Mouse (Mus musculus) kidney, adult 18-20 months (tissue): ENCODE results near the gene Ddx24.
"Not testable (repeated sequence)": the region's sequence is repeated elsewhere in the genome, so short reads cannot be mapped to it uniquely, and the experiment has no call there.

Source experiments
- DNase-seq: peaks from one replicate; pipeline ENCODE4 v3.0.0; 2021

Ddx24 gene

GRCm38 (mm10) chr12:103425729-103426470 lies at the start of gene Ddx24:
Gene Ddx24 (minus strand): TSS chr12:103425830.
- peak; percentile 98 for DNase-seq

- no peak for DNase-seq
Measured at GRCm38 (mm10) chr12:103474481-103474880, 48.9 kb upstream of the Ddx24 start.

GRCm38 (mm10) chr12:103457140-103457539 lies 31.5 kb upstream of the Ddx24 start, which contains the start of gene Ifi27l2b:
Gene Ifi27l2b (minus strand): TSS chr12:103457223.
- DNase-seq, result no peak

GRCm38 (mm10) chr12:103456727-103457126 lies 31.1 kb upstream of the Ddx24 start:
- not testable (repeated sequence) for DNase-seq

DNA sequence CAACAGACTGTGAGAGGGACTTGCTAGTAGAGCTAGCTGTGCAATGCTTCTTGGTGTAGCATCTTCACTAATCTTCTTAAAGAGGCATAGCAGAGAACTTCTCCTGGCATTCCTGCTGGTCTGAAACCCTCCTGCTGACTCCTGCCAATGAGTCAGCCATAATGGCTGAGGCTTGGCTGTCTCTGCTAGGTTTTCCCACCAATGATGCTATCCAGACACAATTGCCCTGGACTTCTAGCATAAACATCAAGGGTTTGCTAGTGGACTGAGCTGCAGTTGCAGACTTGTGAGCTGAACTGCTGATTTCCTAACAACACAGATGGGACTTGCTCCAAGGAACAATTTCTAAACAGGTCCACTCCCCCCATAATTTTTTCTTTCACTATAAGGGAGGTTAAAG lies 27.7 kb upstream of the Ddx24 start:
- DNase-seq, result no peak

DNA sequence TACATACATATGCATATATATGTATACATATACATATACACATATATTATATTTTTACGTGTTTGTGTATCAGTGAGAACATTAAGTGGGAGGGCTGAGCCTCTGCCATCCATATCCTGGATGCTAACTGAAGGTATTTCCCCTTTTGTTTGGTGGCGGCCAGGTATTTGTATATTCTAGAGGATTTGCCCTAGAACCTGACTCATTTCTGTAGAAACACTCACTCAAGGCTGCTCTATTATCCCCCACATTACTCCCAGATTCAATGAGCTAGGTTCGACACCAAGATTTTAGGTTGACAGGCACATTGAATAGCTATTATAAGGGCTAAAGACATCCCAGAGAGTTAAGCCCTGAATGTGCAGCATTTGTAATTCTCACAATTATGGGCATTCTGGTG lies 19.4 kb upstream of the Ddx24 start:
- no peak for DNase-seq

GRCm38 (mm10) chr12:103444261-103444660 lies 18.6 kb upstream of the Ddx24 start:
- DNase-seq, result not testable (repeated sequence)

GRCm38 (mm10) chr12:103443524-103443923 lies 17.9 kb upstream of the Ddx24 start, which contains the start of gene Ifi27l2a:
Gene Ifi27l2a (minus strand): TSS chr12:103443680.
- DNase-seq, result no peak

DNA sequence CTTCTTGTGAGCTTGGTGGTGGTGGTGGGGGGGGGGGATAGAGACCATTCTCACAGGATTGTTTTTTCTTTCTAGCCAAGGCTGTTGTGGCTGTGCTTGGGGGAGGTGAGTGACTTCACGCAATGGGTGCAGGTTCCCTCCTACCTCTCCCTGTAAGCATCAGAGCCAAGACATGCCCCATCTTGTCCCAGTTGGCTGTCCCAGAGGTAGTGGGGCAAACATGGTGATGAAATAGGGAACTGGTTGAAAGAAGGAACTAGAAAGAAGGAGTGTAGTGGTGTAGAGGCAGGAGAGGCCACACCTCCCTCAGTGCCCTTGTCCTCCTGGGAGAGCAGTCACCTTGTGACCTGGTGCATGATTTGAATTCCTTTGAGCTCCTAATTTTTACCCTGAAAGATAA lies 12.0 kb upstream of the Ddx24 start:
- DNase-seq, result no peak

- DNase-seq, result no peak
Measured at GRCm38 (mm10) chr12:103434861-103435260, 9.2 kb upstream of the Ddx24 start.

DNA sequence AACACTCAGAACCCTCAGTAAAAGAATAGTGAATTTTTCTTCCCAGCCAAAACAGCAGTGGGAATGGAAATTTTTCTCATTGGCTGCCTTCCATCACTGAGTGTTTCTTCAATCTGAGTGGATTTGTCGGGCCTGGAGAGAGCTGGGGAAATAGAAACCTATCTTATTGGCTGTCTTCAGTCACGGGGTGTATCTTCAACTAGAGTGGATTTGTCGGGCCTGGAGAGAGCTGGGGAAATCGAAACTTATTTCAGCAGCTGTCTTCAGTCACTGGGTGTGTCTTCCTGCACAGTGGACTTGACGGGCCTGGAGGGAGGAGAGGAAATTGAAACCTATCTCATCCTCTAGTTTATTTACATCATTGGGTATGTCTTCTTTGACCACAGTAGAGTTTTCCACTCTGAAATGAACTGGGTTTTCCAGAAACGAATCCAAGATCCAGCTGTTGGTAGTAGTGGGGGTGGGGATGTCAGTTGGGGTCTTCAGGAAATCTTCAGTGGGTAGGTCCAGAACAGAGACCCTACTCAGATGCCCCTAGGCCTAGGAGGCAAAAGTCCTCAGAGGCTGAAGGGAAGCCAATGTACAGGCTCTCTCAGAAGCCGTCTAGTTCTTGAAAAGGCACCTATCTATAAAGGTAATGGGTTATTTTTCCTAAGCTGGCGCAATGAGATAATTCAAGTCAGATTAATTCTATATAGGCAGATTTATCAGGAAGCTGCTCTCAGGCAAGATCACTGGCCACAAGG lies 8.5 kb upstream of the Ddx24 start, which contains the start of gene Ifi27:
Ifi27 (plus strand) TSS at position 226 of the 746 bp plus-strand sequence.
- peak; percentile 65 for DNase-seq

GRCm38 (mm10) chr12:103433430-103433829 lies 7.8 kb upstream of the Ddx24 start:
- no peak for DNase-seq

- no peak for DNase-seq
Measured at GRCm38 (mm10) chr12:103426710-103427109, 1.1 kb upstream of the Ddx24 start.

DNA sequence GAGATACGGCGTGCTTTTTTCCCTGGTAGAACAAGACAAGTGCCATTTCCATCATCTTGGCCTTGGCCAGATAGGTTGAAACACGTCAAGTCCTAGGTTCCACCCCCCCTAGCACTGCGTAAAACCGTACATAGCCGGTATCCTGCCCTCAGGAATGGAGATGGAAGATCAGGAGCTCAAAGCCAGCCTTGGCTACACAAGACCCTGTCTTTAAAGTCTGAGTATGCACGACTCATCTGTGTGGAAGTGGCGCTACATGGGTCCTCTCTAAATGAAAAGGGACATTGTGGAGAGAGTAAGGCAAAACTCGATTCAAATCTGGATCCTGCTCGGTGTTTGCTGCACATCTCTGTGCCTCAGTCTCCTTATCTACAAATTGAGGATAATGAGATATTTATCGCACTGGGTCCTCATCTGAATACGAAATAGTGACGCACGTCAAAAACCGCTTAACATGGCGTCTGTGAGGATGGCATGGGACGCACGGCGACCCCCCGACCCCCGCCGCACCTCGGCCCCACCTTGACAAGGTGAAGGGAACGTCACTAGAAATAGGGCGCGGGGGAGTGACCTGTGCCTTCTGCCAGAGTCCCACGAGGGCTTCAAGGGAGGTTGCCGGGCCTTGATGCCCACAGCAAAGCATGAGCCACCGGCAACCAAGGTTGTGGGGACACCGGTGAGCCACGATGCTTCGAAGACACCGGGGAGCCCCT lies 458 bp downstream of the Ddx24 start:
- no peak for DNase-seq

GRCm38 (mm10) chr12:103408144-103408543 lies 17.5 kb downstream of the Ddx24 start:
- no peak for DNase-seq

DNA sequence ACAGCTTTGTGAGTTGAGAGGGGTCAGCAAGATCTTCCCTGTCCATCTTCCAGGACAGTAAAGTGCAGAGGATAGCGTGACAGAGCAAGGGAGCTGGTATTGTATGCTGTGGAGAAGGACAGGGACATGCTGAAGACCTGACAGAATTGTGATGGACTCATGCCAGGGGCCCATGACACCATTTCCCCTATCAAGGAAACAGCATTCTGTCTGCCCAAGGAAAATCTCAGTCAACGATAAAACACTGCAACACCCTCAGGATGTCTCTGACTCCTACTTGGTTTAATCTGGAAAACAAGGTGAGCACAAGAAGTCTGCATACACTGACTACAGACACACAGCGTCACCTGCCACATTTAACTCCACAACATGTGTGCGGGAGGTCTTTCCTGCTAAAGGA lies 17.9 kb downstream of the Ddx24 start, which contains the start of gene 9330161L09Rik:
9330161L09Rik (minus strand) TSS at position 101 of the 400 bp plus-strand sequence.
- DNase-seq, result no peak

- no peak for DNase-seq
Measured at GRCm38 (mm10) chr12:103404131-103404530, 21.5 kb downstream of the Ddx24 start.

DNA sequence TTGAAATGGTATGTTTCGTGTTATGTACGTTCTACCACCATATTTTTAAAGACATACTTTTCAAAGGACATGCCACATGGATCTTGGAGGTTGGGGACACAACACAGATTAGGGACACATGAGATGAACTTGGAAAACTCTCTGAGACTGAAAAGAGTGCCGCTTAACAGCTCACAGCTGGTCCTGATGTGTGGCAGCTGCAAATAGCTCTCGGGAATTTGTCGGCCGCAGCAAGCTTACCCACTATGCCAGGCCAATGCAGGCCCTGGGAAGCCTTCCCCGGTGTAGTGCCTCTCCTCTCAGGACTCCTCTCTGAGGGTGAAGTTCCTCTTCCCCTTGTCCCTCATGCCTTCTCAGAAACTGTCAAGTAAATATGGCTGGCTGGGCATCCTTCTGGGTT lies 28.9 kb downstream of the Ddx24 start:
- DNase-seq, result no peak

GRCm38 (mm10) chr12:103395486-103396275 lies 29.9 kb downstream of the Ddx24 start:
- DNase-seq, result peak; percentile 41

GRCm38 (mm10) chr12:103393528-103393927 lies 32.1 kb downstream of the Ddx24 start:
- DNase-seq, result no peak

DNA sequence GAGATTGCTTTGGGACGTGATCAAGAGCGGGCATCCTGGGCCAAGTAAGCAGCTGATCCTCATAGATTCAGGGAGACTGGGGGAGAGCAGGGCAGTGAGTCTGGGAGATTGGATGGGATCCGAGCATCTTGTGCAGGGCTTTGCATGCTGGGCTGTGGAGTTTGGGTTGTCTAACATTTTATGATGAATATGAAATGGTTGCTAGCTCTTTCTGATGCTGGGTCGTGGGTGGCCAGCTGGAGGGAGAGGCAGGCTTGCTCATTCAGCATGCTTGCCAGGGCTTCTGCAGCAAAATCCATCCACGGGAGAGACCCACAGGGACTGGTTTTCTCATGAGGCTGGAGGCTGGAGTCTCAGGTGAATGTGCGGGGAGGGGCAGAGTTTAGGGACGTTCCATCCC lies 34.5 kb downstream of the Ddx24 start:
- DNase-seq, result no peak

- no peak for DNase-seq
Measured at GRCm38 (mm10) chr12:103389982-103390381, 35.6 kb downstream of the Ddx24 start.
